Mouse (Mus musculus): ENCODE measurements around the gene Vma21-ps. TPM values are rescaled to one million over a fixed set of nuclear protein-coding genes. Genes with fewer than 3 reads are reported as not detected.

Gene Vma21-ps
- total RNA-seq (2023) = not detected

DNA sequence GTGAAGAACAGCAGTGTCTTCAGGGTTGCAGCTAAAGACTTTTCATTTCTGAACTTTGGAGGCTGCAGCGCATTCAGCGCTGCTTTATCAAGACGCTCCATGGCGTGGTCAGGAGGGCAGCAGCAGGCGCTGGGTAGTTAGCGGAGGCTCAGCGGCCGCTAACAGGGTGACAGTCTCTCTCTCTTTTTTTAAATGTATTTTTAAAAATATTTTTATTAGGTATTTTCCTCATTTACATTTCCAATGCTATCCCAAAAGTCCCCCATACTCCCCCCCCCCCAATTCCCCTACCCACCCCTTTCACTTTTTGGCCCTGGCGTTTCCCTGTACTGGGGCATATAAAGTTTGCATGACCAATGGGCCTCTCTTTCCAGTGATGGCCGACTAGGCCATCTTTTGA, at the start of gene Vma21-ps:
Gene Vma21-ps, minus strand, starts transcription at position 101 of the 400 bp plus-strand sequence.

Other genes with a start within 250 kb of the Vma21-ps start
- 14.7 TPM for gene Smc2, start 58.0 kb downstream of the Vma21-ps start, total RNA-seq (2023)
- not detected for gene Toporsl, start 99.0 kb upstream of the Vma21-ps start, total RNA-seq (2023)